Mouse (Mus musculus) myocyte (in vitro differentiated cells): ENCODE results near the gene Dzip1.

Experiments used
- MAX ChIP-seq: IDR thresholded peaks from one replicate; pipeline ENCODE4 v1.6.1; 2011; ENCODE audit warnings: low read depth, mild to moderate bottlenecking, control low read depth
- MYOD1 ChIP-seq, 3 experiments: IDR thresholded peaks; one replicate each; pipeline ENCODE4 v1.6.1; 2011; ENCODE audit warnings: control low read depth in 2 of 3, low read depth in 2 of 3, mild to moderate bottlenecking in 2 of 3, moderate library complexity in 1 of 3; ENCODE audit not compliant: insufficient read length in 2 of 3, control insufficient read depth in 1 of 3
- MYOG ChIP-seq, 3 experiments: IDR thresholded peaks; one replicate each; pipeline ENCODE4 v1.6.1; 2011; ENCODE audit warnings: control low read depth in 2 of 3, low read depth in 2 of 3, mild to moderate bottlenecking in 2 of 3; ENCODE audit not compliant: insufficient read length in 2 of 3, control insufficient read depth in 1 of 3, insufficient read depth in 1 of 3
- POLR2A ChIP-seq: IDR thresholded peaks from one replicate; pipeline ENCODE4 v1.6.1; 2011; ENCODE audit warnings: low read depth, mild to moderate bottlenecking, control low read depth, moderate library complexity; ENCODE audit not compliant: insufficient read length
- POLR2AphosphoS2 ChIP-seq: IDR thresholded peaks from one replicate; pipeline ENCODE4 v1.6.1; 2011; ENCODE audit warnings: low read depth, control low read depth; ENCODE audit not compliant: insufficient read length
- TCF12 ChIP-seq: IDR thresholded peaks from one replicate; pipeline ENCODE4 v1.6.1; 2011; ENCODE audit warnings: mild to moderate bottlenecking, control low read depth; ENCODE audit not compliant: poor library complexity, insufficient read depth, severe bottlenecking
- TCF3 ChIP-seq: IDR thresholded peaks from one replicate; pipeline ENCODE4 v1.6.1; 2011; ENCODE audit warnings: low read depth, control low read depth; ENCODE audit not compliant: insufficient read length

GRCm38 (mm10) chr14:118836145-118836544 lies 89.1 kb downstream of the Dzip1 start:
- TF ChIP-seq POLR2A (no peak), MAX (no peak), TCF3 (no peak), MYOG (IDR thresholded peaks at IDR 0.05; ENCODE audit: control insufficient read depth in 1 of 3, insufficient read depth in 1 of 3, insufficient read length in 2 of 3, low read depth in 2 of 3) (no peak), POLR2AphosphoS2 (no peak), MYOD1 (IDR thresholded peaks at IDR 0.05; ENCODE audit: control insufficient read depth in 1 of 3, insufficient read length in 2 of 3, low read depth in 2 of 3) (no peak), TCF12 (no peak)
